Mouse (Mus musculus): ENCODE measurements around the gene Mbnl1. TPM values are rescaled to one million over a fixed set of nuclear protein-coding genes. Genes with fewer than 3 reads are reported as not detected.

The Mbnl1 gene
- 95.9 and 104 TPM in 2 replicates for polyA plus RNA-seq (2015; fragmentation: Nextera tagmentation; extraction: Ambion mirVana)

DNA sequence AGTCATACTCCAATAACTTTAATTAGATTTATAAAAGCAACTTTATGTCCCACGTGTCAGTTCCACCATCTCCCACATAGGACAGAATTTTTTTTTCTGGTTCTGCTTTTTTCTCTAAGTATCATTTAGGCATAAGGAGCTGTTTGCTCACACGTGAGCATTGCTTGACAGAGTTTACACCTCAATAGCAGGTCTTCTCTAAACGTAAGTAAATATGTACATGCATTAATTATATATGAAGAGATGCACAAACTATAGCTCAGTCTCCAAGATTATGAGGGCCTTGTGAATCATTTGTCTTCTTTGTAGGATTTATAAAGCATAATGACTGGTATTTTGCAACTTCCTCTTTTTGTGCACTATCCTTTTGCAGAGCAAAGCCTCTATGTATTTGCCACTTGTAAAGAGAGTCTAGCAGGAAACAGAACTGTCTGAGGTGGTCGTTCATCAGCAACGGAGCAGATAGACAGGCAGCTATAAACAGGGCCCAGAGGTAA, at the start of gene Mbnl1:
Mbnl1 (plus strand) TSS at position 150 of the 497 bp plus-strand sequence.

Measured in skeletal muscle tissue, postnatal 0 days (tissue).